Mouse (Mus musculus) MEL (cell line): ENCODE measurements at regions not wholly inside any gene's neighbourhood (a gene's known extent, or its start where the extent isn't known, plus 50 kb on each side); places are given as distances from the start of the nearest gene placed in this dataset.

ENCODE experiments used
- DNase-seq: peaks from one replicate; pipeline ENCODE4 v3.0.0; 2011; ENCODE audit warnings: low read depth, low spot score
- H3K27ac ChIP-seq: 2 replicates; pipeline ENCODE4 v1.5.1; 2012; ENCODE audit warnings: low read depth, mild to moderate bottlenecking, control low read depth, low read length, moderate library complexity; ENCODE audit not compliant: control insufficient read depth
- H3K27me3 ChIP-seq, 2 experiments: fragments of 150-350 bp in 1 of 2; sonication (generic) in 1 of 2; 2 replicates each; pipeline ENCODE4 v1.6.1; 2012; ENCODE audit warnings: low read length in 2 of 2, mild to moderate bottlenecking in 2 of 2, improper control_type of control experiment in 1 of 2, moderate library complexity in 1 of 2; ENCODE audit not compliant: insufficient read depth in 2 of 2, control insufficient read depth in 1 of 2
- H3K36me3 ChIP-seq, 2 experiments: 2 replicates each; pipeline ENCODE4 v1.6.1; 2012 to 2014; ENCODE audit warnings: low read length in 2 of 2, improper control_type of control experiment in 1 of 2, inconsistent platforms in 1 of 2, mild to moderate bottlenecking in 1 of 2; ENCODE audit not compliant: insufficient read depth in 2 of 2, control insufficient read depth in 1 of 2
- H3K4me1 ChIP-seq, 2 experiments: fragments of 150-350 bp in 1 of 2; sonication (generic) in 1 of 2; 2 replicates each; pipeline ENCODE4 v1.6.1; 2012; ENCODE audit warnings: low read length in 2 of 2, improper control_type of control experiment in 1 of 2, mild to moderate bottlenecking in 1 of 2; ENCODE audit not compliant: insufficient read depth in 2 of 2, control insufficient read depth in 1 of 2
- H3K4me3 ChIP-seq, 2 experiments: fragments of 150-350 bp in 1 of 2; sonication (generic) in 1 of 2; 2 replicates each; pipeline ENCODE4 v1.5.1; 2012; ENCODE audit warnings: low read depth in 2 of 2, low read length in 2 of 2, mild to moderate bottlenecking in 2 of 2, moderate library complexity in 2 of 2, control low read depth in 1 of 2, improper control_type of control experiment in 1 of 2; ENCODE audit not compliant: control insufficient read depth in 1 of 2, insufficient read depth in 1 of 2
- H3K79me2 ChIP-seq: 2 replicates; pipeline ENCODE4 v1.6.1; 2012; ENCODE audit warnings: mild to moderate bottlenecking, low read length, moderate library complexity; ENCODE audit not compliant: control insufficient read depth, poor library complexity, insufficient read depth
- H3K9ac ChIP-seq: 2 replicates; pipeline ENCODE4 v1.6.1; 2012; ENCODE audit warnings: low read depth, mild to moderate bottlenecking, control low read depth, low read length, moderate library complexity; ENCODE audit not compliant: control insufficient read depth, poor library complexity, severe bottlenecking
- H3K9me3 ChIP-seq: fragments of 150-350 bp; sonication (generic); replicated peaks from 2 replicates; pipeline ENCODE4 v1.6.1; 2012; ENCODE audit warnings: mild to moderate bottlenecking, low read length, improper control_type of control experiment, moderate library complexity; ENCODE audit not compliant: insufficient read depth
- BHLHE40 ChIP-seq: IDR thresholded peaks from 2 replicates; pipeline ENCODE4 v1.6.1; 2012; ENCODE audit warnings: low read depth, mild to moderate bottlenecking, inconsistent platforms, low read length, improper control_type of control experiment, borderline replicate concordance
- CHD1 ChIP-seq: IDR thresholded peaks from 2 replicates; pipeline ENCODE4 v1.6.1; 2012; ENCODE audit warnings: low read depth, mild to moderate bottlenecking, inconsistent platforms, low read length, improper control_type of control experiment
- CHD2 ChIP-seq: IDR thresholded peaks from 2 replicates; pipeline ENCODE4 v1.6.1; 2011; ENCODE audit warnings: low read length, improper control_type of control experiment
- CTCF ChIP-seq, 3 experiments: IDR thresholded peaks in 2 of 3; conservative IDR thresholded peaks in 1 of 3; 2 replicates each; pipeline ENCODE4 v1.5.1; 2011 to 2012; ENCODE audit warnings: low read length in 3 of 3, low read depth in 2 of 3, mild to moderate bottlenecking in 2 of 3, improper control_type of control experiment in 1 of 3, inconsistent platforms in 1 of 3, mixed read lengths in 1 of 3, moderate library complexity in 1 of 3; ENCODE audit not compliant: control insufficient read depth in 1 of 3, insufficient read depth in 1 of 3, poor library complexity in 1 of 3, severe bottlenecking in 1 of 3
- ETS1 ChIP-seq: IDR thresholded peaks from 2 replicates; pipeline ENCODE4 v1.6.1; 2012; ENCODE audit warnings: low read depth, mild to moderate bottlenecking, inconsistent platforms, low read length, improper control_type of control experiment, moderate library complexity
- GABPA ChIP-seq: IDR thresholded peaks from 2 replicates; pipeline ENCODE4 v1.6.1; 2012; ENCODE audit warnings: low read depth, mild to moderate bottlenecking, inconsistent platforms, low read length, improper control_type of control experiment, moderate library complexity
- JUND ChIP-seq: IDR thresholded peaks from 2 replicates; pipeline ENCODE4 v1.6.1; 2011; ENCODE audit warnings: low read depth, mild to moderate bottlenecking, improper control_type of control experiment, low read length
- KAT2A ChIP-seq: conservative IDR thresholded peaks from 2 replicates; pipeline ENCODE4 v1.6.1; 2012; ENCODE audit warnings: low read depth, low read length, improper control_type of control experiment, inconsistent platforms
- MAFK ChIP-seq: IDR thresholded peaks from 2 replicates; pipeline ENCODE4 v1.6.1; 2011; ENCODE audit warnings: low read depth, mild to moderate bottlenecking, low read length, improper control_type of control experiment, borderline replicate concordance
- MAX ChIP-seq: IDR thresholded peaks from 2 replicates; pipeline ENCODE4 v1.6.1; 2011; ENCODE audit warnings: low read length, improper control_type of control experiment
- MAZ ChIP-seq: IDR thresholded peaks from 2 replicates; pipeline ENCODE4 v1.6.1; 2012; ENCODE audit warnings: low read depth, mild to moderate bottlenecking, inconsistent platforms, low read length, improper control_type of control experiment
- MEF2A ChIP-seq: IDR thresholded peaks from 2 replicates; pipeline ENCODE4 v1.6.1; 2014; ENCODE audit warnings: low read depth, mild to moderate bottlenecking, inconsistent platforms, low read length, improper control_type of control experiment; ENCODE audit not compliant: poor library complexity, insufficient replicate concordance, severe bottlenecking; ENCODE audit errors: extremely low read depth
- MYB ChIP-seq: IDR thresholded peaks from 2 replicates; pipeline ENCODE4 v1.6.1; 2011; ENCODE audit warnings: mild to moderate bottlenecking, low read depth, low read length, improper control_type of control experiment
- NELFE ChIP-seq: IDR thresholded peaks from 2 replicates; pipeline ENCODE4 v1.6.1; 2011; ENCODE audit warnings: low read depth, low read length, improper control_type of control experiment
- NRF1 ChIP-seq: IDR thresholded peaks from 2 replicates; pipeline ENCODE4 v1.6.1; 2014; ENCODE audit warnings: low read depth, mild to moderate bottlenecking, inconsistent platforms, low read length, improper control_type of control experiment, moderate library complexity; ENCODE audit not compliant: poor library complexity, insufficient read depth, severe bottlenecking
- POLR2AphosphoS2 ChIP-seq: IDR thresholded peaks from 2 replicates; pipeline ENCODE4 v1.6.1; 2011; ENCODE audit warnings: low read length, improper control_type of control experiment
- POLR2AphosphoS5 ChIP-seq: IDR thresholded peaks from 2 replicates; pipeline ENCODE4 v1.6.1; 2012; ENCODE audit warnings: low read depth, borderline replicate concordance, mild to moderate bottlenecking, inconsistent platforms, low read length, moderate library complexity, mixed read lengths
- RAD21 ChIP-seq: IDR thresholded peaks from 2 replicates; pipeline ENCODE4 v1.6.1; 2011; ENCODE audit warnings: mild to moderate bottlenecking, low read depth, low read length, improper control_type of control experiment
- RCOR1 ChIP-seq: IDR thresholded peaks from 2 replicates; pipeline ENCODE4 v1.6.1; 2012; ENCODE audit warnings: low read depth, mild to moderate bottlenecking, inconsistent platforms, low read length, improper control_type of control experiment
- SMC3 ChIP-seq: IDR thresholded peaks from 2 replicates; pipeline ENCODE4 v1.6.1; 2011; ENCODE audit warnings: low read depth, low read length, improper control_type of control experiment
- TBP ChIP-seq: IDR thresholded peaks from 2 replicates; pipeline ENCODE4 v1.8.0; 2011; ENCODE audit warnings: low read depth, low read length, improper control_type of control experiment
- TCF12 ChIP-seq: IDR thresholded peaks from 2 replicates; pipeline ENCODE4 v1.6.1; 2014; ENCODE audit warnings: low read depth, mild to moderate bottlenecking, inconsistent platforms, low read length, improper control_type of control experiment, moderate library complexity
- UBTF ChIP-seq: IDR thresholded peaks from 2 replicates; pipeline ENCODE4 v1.6.1; 2012; ENCODE audit warnings: low read depth, mild to moderate bottlenecking, inconsistent platforms, low read length, improper control_type of control experiment, moderate library complexity, borderline replicate concordance; ENCODE audit not compliant: insufficient read depth
- ZKSCAN1 ChIP-seq: IDR thresholded peaks from 2 replicates; pipeline ENCODE4 v1.6.1; 2012; ENCODE audit warnings: low read depth, mild to moderate bottlenecking, inconsistent platforms, low read length, improper control_type of control experiment, moderate library complexity
- ZMIZ1 ChIP-seq: IDR thresholded peaks from 2 replicates; pipeline ENCODE4 v1.6.1; 2012; ENCODE audit warnings: low read depth, mild to moderate bottlenecking, inconsistent platforms, low read length, improper control_type of control experiment, moderate library complexity

- Histone ChIP-seq H3K4me1 (no peaks in the 10 kb centered on the region), H3K4me3 (no peak overlapping the region), H3K36me3 (no peaks in the 10 kb centered on the region), H3K9me3 (no peaks in the 10 kb centered on the region), H3K9ac (no peak overlapping the region), H3K79me2 (no peaks in the 10 kb centered on the region), H3K27me3 (no peaks in the 10 kb centered on the region), H3K27ac (no peak overlapping the region)
- TF ChIP-seq TBP (no peak), TCF12 (no peak), MAZ (no peak), KAT2A (no peak), RCOR1 (no peak), ZKSCAN1 (no peak), JUND (no peak), POLR2AphosphoS5 (no peak), CHD2 (no peak), MYB (no peak), MAFK (no peak), CTCF (IDR thresholded peaks at IDR 0.05 in 2 of 3, conservative IDR thresholded peaks at IDR 0.05 in 1 of 3; ENCODE audit: control insufficient read depth in 1 of 3, insufficient read depth in 1 of 3, low read depth in 2 of 3, low read length in 3 of 3, poor library complexity in 1 of 3, severe bottlenecking in 1 of 3) (no peak), GABPA (no peak), CHD1 (no peak), SMC3 (no peak)
- DNase-seq: no peak
Observed at GRCm38 (mm10) chr12:92589725-92590124, 740.8 kb upstream of the Sel1l start.

GRCm38 (mm10) chr12:92589305-92589704 is 740.3 kb upstream of the Sel1l start:
- TF ChIP-seq MAX (no peak), ZKSCAN1 (no peak), ETS1 (no peak)
- TF ChIP-seq, all 39 proteins: peak for 0
- no peak for DNase-seq

GRCm38 (mm10) chr12:92578596-92578995 is 729.6 kb upstream of the Sel1l start:
- Histone ChIP-seq H3K79me2 (no peaks in the 10 kb centered on the region), H3K27me3 (no peaks in the 10 kb centered on the region), H3K36me3 (no peaks in the 10 kb centered on the region), H3K9ac (no peak overlapping the region), H3K9me3 (no peaks in the 10 kb centered on the region), H3K4me3 (no peak overlapping the region), H3K27ac (no peak overlapping the region), H3K4me1 (no peaks in the 10 kb centered on the region)
- no peak for DNase-seq
- no peak for TF ChIP-seq NELFE
- TF ChIP-seq ZMIZ1: no peak
- no peak for TF ChIP-seq GABPA
- TF ChIP-seq MEF2A: no peak
- TF ChIP-seq ZKSCAN1: no peak
- no peak for TF ChIP-seq MYB
- TF ChIP-seq MAX: no peak
- no peak for TF ChIP-seq POLR2AphosphoS2
- TF ChIP-seq CTCF (IDR thresholded peaks at IDR 0.05 in 2 of 3, conservative IDR thresholded peaks at IDR 0.05 in 1 of 3; ENCODE audit: control insufficient read depth in 1 of 3, insufficient read depth in 1 of 3, low read depth in 2 of 3, low read length in 3 of 3, poor library complexity in 1 of 3, severe bottlenecking in 1 of 3): no peak
- TF ChIP-seq BHLHE40: no peak
- no peak for TF ChIP-seq UBTF
- TF ChIP-seq MAFK: no peak
- TF ChIP-seq MAZ: no peak
- TF ChIP-seq NRF1: no peak
- TF ChIP-seq RAD21: no peak

More at GRCm38 (mm10) chr12:92589305-92589704, 740.3 kb upstream of the Sel1l start:
- Histone ChIP-seq H3K9ac (no peak overlapping the region), H3K79me2 (no peaks in the 10 kb centered on the region), H3K9me3 (no peaks in the 10 kb centered on the region), H3K27me3 (no peaks in the 10 kb centered on the region), H3K4me1 (no peaks in the 10 kb centered on the region), H3K27ac (no peak overlapping the region), H3K4me3 (no peak overlapping the region), H3K36me3 (no peaks in the 10 kb centered on the region)
